Mouse (Mus musculus) heart, adult 2 months (tissue): ENCODE measurements around the gene Tuba3b.

Experiments used
- CTCF ChIP-seq: fragments of 200-600 bp; IDR thresholded peaks from 2 replicates; pipeline ENCODE4 v1.8.1; 2022; ENCODE audit warnings: antibody characterized with exemption, mild to moderate bottlenecking, moderate library complexity
- EP300 ChIP-seq: fragments of 200-500 bp; IDR thresholded peaks from 2 replicates; pipeline ENCODE4 v1.6.1; 2011; ENCODE audit warnings: low read depth, low read length, control low read depth; ENCODE audit not compliant: insufficient read depth
- POLR2A ChIP-seq: fragments of 200-500 bp; IDR thresholded peaks from 2 replicates; pipeline ENCODE4 v1.6.1; 2011; ENCODE audit warnings: mild to moderate bottlenecking, low read depth, low read length, control low read depth; ENCODE audit not compliant: insufficient read depth

DNA sequence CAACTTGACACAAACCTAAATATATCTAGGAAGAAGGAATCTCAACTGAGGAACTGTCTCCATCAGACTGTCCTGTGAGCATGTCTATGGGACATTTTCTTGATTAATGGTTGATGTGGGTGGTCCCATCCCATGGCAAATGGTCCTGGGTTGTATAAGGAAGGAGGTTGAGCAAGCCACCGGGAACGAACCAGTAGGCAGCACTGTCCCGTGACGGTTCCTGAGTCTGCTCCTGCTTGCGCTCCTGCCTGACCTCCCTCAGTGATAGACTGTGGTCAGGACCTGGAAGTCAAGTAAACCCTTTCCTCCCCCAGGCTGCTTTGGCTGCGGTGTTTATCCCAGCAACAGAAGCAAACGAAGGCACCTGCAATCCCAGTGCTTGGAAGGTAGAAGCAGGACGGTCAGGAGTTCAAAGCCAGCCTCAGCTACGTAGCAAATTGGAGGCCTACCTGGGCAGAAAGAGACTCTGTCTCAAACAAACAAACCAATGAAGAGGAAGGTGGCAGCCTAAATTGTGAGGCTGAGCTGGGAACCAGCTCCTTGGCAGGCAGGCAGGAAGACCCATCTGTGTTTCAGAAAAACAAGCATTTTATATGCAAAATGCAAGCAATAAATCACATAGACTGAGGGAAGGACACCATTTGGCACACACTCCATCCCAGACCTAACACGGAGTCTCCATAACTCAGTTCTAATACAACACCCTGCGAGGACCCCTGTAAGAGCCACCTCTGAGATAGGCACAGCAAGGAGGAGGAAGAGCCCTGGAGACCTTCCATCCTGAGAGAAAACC is 24.9 kb upstream of the Tuba3b start:
- TF ChIP-seq CTCF (no peak), POLR2A (no peak), EP300 (no peak)
